Mouse (Mus musculus) kidney, embryonic 15.5 days (tissue): Measurements from ENCODE around the gene Ceacam2. TPM values are rescaled to one million over a fixed set of nuclear protein-coding genes. Genes with fewer than 3 reads are reported as not detected.
"Not testable (repeated sequence)": the region's sequence is repeated elsewhere in the genome, so short reads cannot be mapped to it uniquely, and the experiment has no call there.

Experiments
- ATAC-seq: fragments of 200-750 bp; cut with Nextera tagmentation; replicated peaks from 2 replicates; pipeline ENCODE4 v1.8.0; 2017; ENCODE audit warnings: moderate TSS enrichment; ENCODE audit not compliant: low FRiP score
- H3K27ac ChIP-seq: fragments of 300-500 bp; sonication (generic); 2 replicates; pipeline ENCODE4 v1.5.1; 2015; ENCODE audit warnings: mild to moderate bottlenecking, inconsistent platforms
- H3K27me3 ChIP-seq: fragments of 300-500 bp; sonication (generic); 2 replicates; pipeline ENCODE4 v1.6.1; 2015; ENCODE audit warnings: inconsistent platforms
- H3K36me3 ChIP-seq: fragments of 300-500 bp; sonication (generic); 2 replicates; pipeline ENCODE4 v1.6.1; 2015; ENCODE audit warnings: inconsistent platforms
- H3K4me1 ChIP-seq: fragments of 300-500 bp; sonication (generic); 2 replicates; pipeline ENCODE4 v1.6.1; 2015; ENCODE audit warnings: inconsistent platforms
- H3K4me2 ChIP-seq: fragments of 300-500 bp; sonication (generic); 2 replicates; pipeline ENCODE4 v1.6.1; 2015; ENCODE audit warnings: moderate library complexity, mild to moderate bottlenecking, inconsistent platforms
- H3K4me3 ChIP-seq: fragments of 300-500 bp; sonication (generic); replicated peaks from 2 replicates; pipeline ENCODE4 v1.5.1; 2015; ENCODE audit warnings: mild to moderate bottlenecking, inconsistent platforms
- H3K9ac ChIP-seq: fragments of 300-500 bp; sonication (generic); 2 replicates; pipeline ENCODE4 v1.6.1; 2015; ENCODE audit warnings: mild to moderate bottlenecking, inconsistent platforms
- H3K9me3 ChIP-seq: fragments of 300-500 bp; sonication (generic); replicated peaks from 2 replicates; pipeline ENCODE4 v1.6.1; 2016; ENCODE audit warnings: inconsistent platforms
- WGBS: fragments of 180-500 bp; shearing (Covaris S2); methylation state at CpG from one replicate; pipeline ENCODE4 v1.1.7; 2015; ENCODE audit warnings: mixed read lengths; 5-methylcytosine and 5-hydroxymethylcytosine counted together
- polyA plus RNA-seq: library from polyadenylated mRNA; unstranded; fragments of >200 nt; fragmentation: Nextera tagmentation; extraction: Ambion mirVana; gene quantifications from 2 replicates; pipeline ENCODE4 v1.2.1, GENCODE M21; 2015

Gene Ceacam2
- polyA plus RNA-seq, 1 experiment from 2014 or later, result 0.09 TPM

DNA sequence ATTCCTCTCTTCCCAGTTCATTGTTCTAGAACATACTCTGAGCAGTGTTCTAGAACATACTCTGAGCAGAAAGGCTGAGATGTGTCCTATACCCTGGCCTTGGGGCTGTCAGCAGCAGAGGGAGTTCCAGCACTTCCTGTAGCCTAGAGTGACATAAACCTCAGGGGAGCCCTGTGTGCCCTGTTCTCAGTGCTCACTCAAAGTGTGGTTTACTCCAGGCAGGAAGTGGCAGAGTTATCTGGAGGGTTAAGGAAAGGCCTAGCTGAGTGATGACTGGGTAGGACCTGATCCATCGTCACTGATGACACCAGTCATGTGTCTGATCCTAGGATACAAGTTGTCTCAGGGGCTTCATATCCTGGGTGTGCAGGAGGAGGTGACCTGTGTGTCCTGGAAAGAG lies 297 bp upstream of the Ceacam2 start:
- H3K4me3 ChIP-seq, H3K9ac ChIP-seq, H3K36me3 ChIP-seq, H3K4me2 ChIP-seq, H3K9me3 ChIP-seq, ATAC-seq, H3K27ac ChIP-seq, H3K4me1 ChIP-seq, H3K27me3 ChIP-seq: not testable (repeated sequence)
- WGBS, result 100% methylated on average over 1 of the region's 1 CpGs

DNA sequence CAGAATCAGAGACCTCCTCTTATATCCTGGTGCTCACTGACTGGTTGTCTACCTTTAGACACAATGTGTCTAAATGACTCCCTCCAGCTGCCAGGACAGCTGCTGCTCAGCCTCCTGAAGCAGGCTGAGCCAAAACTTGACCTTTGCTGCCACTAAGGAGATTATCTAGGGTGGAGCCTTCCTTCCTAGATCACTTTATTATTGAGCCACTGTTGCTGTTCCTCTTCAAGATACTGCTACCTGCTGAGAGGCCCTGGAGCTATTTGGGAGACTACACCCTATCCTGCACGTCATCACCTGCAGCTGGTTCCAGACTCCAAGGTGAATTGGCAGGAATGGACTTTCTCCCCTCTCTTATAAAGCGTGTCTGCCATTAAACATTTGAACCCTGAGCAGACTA lies 8.8 kb downstream of the Ceacam2 start:
- Histone ChIP-seq H3K27ac (no peak overlapping the region), H3K4me2 (no peak overlapping the region), H3K4me3 (no peak overlapping the region), H3K27me3 (no peaks in the 10 kb centered on the region), H3K4me1 (no peaks in the 10 kb centered on the region), H3K9me3 (no peaks in the 10 kb centered on the region), H3K36me3 (no peaks in the 10 kb centered on the region), H3K9ac (no peak overlapping the region)
- ATAC-seq, result no peak
- 79% methylated on average over 2 of the region's 2 CpGs for WGBS

DNA sequence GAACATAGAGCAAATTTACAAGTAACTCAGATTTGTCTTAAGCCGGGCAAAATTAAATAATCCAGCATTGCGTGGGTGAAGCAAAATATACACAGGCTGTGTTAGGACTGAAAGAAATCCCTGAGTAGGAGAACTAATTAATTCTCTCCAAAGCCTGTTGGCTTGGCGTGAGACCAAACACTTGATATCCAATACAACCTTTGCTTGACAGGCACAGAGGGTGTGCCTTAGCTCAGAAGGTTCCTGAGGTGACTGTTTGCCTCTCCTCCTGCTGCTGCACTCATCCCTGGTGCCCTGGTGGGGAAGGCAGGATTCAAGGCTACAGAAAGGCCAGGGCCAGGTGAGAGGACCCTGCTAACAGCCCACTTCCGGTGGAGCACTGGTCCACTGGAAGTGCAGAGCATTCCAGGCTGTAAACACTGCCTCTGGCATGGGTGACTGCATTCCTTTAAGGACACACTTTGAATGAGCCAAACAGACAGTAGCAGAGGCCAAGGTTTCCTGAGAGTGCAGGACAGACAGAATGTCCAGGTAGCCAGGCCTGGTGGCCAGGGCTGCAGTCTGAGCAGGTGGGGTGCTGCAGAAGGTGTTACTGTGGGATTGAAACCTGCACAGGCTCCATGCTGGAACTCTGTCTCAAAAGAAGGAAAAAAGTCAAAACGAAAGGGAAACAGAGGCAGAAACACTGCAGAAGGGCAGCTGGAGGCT lies 23.4 kb downstream of the Ceacam2 start:
- H3K9me3 ChIP-seq, H3K4me3 ChIP-seq, H3K27ac ChIP-seq, H3K4me1 ChIP-seq, H3K4me2 ChIP-seq, H3K9ac ChIP-seq, H3K36me3 ChIP-seq, H3K27me3 ChIP-seq, ATAC-seq: not testable (repeated sequence)
- 70% methylated on average over 3 of the region's 5 CpGs for WGBS

DNA sequence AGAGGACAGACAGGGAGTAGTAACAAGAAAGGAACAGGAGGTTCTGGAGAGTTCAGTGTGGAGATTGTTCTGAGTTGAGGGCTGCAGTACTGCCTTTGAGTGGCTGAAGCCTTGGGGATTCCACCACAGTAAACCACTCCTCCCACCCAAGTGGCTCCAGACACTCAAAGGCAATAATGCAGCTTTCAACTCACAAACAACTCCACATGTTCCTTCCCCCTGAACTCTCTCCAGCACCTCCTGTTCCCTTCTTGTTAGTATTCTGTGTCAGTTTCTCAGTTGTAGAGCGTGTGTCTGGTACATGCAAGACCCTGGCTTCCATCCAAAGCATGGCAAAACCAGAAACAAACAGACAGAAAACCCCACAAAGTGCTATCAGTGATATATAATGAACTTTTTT lies 24.0 kb downstream of the Ceacam2 start:
- not testable (repeated sequence) for H3K4me1 ChIP-seq, H3K9me3 ChIP-seq, ATAC-seq, H3K4me2 ChIP-seq, H3K4me3 ChIP-seq, H3K9ac ChIP-seq, H3K36me3 ChIP-seq, H3K27ac ChIP-seq, H3K27me3 ChIP-seq
- WGBS, result 62% methylated on average over 1 of the region's 1 CpGs

DNA sequence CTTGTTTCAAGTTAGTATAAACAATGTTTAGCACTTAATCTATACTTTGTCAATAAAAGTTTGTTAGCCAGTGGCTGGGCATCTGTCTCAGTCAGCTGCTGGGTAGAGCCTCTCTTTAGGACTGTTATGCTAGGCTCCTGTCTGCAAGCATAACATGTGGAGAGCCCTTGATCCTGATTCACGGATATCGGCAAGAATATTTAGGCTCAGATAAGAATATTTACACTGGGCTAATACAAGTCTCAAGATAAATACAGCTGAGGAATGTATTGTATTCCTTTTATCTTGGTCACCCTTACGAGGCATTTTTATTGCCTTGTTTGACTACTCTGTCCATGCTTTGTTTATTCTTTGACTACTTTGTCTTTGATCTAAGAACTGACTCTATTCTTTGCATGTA lies 29.7 kb downstream of the Ceacam2 start:
- WGBS, result 17% methylated on average over 3 of the region's 3 CpGs
- Histone ChIP-seq H3K36me3 (no peaks in the 10 kb centered on the region), H3K9me3 (no peaks in the 10 kb centered on the region), H3K27me3 (no peaks in the 10 kb centered on the region), H3K4me1 (no peaks in the 10 kb centered on the region), H3K9ac (no peak overlapping the region), H3K4me3 (no peak overlapping the region), H3K4me2 (no peak overlapping the region), H3K27ac (no peak overlapping the region)
- no peak for ATAC-seq

DNA sequence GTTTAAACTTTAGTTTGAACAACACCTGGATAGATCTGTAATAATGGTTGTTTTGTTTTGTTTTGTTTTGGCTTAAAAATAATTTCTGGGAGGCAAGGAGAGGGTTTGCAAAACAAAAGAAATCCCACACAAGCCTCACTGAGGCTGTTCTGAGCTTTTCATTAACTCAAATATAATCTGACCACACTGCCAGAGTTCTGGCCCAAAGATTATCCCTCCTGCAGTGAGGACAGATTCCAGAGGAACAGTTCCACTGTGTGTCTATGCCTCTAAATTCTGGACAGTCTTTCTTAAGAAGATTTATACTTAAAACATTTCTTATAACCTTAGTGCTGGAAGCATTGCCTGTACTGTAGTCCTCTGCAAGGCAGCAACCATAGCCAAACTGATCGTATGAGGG lies 45.0 kb downstream of the Ceacam2 start:
- H3K4me2 ChIP-seq, result no peak overlapping the region
- H3K27ac ChIP-seq, result no peak overlapping the region
- ATAC-seq, result no peak
- no peaks in the 10 kb centered on the region for H3K27me3 ChIP-seq
- H3K36me3 ChIP-seq, result no peaks in the 10 kb centered on the region
- no peak overlapping the region for H3K9ac ChIP-seq
- no peaks in the 10 kb centered on the region for H3K9me3 ChIP-seq
- H3K4me1 ChIP-seq, result no peaks in the 10 kb centered on the region
- no peak overlapping the region for H3K4me3 ChIP-seq
- WGBS, result 86% methylated on average over 1 of the region's 1 CpGs

DNA sequence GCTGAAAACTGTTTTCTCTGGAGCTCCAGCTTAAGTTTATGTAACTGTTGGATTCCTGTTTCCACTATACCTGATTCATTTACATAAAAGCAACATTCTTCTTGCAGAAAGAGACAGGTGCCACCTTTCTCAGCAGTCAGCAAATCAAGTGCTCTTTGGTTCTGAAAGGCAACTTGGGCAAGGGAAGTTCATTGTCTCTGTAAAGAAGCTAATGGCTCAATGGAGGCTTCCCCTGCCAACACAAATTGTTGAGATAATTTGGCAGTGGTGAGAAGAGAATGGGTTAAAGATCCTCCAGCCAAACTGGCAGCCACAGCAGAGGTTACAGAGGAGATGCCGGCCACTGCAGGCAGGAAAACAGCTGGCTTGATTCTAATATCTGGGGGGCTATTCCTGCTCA lies 49.0 kb downstream of the Ceacam2 start:
- H3K4me3 ChIP-seq, H3K4me1 ChIP-seq, H3K4me2 ChIP-seq, H3K9ac ChIP-seq, H3K27me3 ChIP-seq, H3K36me3 ChIP-seq, H3K9me3 ChIP-seq, ATAC-seq, H3K27ac ChIP-seq: not testable (repeated sequence)
- WGBS, result no CpG with 5 or more reads among the region's 1 CpGs

DNA sequence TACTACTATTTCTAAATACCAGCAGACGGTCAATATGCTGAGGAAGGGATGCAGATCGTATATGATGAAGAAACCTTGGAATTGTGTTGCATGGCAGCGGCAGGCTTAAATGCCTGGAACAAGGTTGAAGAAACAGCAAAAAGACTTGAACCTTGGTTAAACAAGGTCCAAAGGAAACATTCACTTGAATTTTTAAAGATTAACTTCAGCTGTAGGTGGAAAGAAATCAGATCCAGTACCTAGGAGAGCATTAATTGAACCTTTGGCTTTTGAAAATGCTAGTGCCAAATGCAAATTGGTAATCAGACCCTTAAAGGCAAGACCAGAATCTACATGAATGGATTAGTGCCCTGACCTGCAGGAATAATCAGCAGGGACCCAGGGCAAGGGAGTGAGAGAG lies 50.3 kb downstream of the Ceacam2 start:
- H3K9ac ChIP-seq, H3K27ac ChIP-seq, H3K4me1 ChIP-seq, H3K9me3 ChIP-seq, H3K4me3 ChIP-seq, H3K27me3 ChIP-seq, H3K4me2 ChIP-seq, H3K36me3 ChIP-seq, ATAC-seq: not testable (repeated sequence)
- WGBS, result 83% methylated on average over 3 of the region's 3 CpGs

DNA sequence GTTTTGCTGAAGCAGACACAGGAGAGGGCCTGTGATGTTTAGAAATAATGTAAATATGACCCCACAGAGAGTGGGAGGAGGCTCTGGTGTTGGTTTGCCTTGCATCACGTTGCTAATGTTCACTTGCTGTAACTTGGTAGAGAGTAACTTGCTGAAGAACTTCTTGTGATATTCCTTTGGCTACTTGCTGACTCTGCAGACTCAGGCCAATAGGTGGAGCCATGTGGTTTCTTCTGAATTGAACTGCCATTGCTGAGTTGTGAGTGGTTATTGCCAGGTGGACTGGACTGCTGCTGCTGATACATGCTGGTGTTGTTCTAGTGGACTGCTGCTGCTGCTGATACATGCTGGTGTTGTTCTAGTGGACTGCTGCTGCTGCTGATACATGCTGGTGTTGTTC lies 53.5 kb downstream of the Ceacam2 start:
- 18% methylated on average over 1 of the region's 1 CpGs for WGBS
- no peaks in the 10 kb centered on the region for H3K36me3 ChIP-seq
- 0 out of 2 replicates have a peak, but pooled peaks cover 3% of the 10 kb centered on the region for H3K4me1 ChIP-seq
- H3K9me3 ChIP-seq, result no peaks in the 10 kb centered on the region
- no peak overlapping the region for H3K4me2 ChIP-seq
- H3K27me3 ChIP-seq, result no peaks in the 10 kb centered on the region
- no peak overlapping the region for H3K27ac ChIP-seq
- no peak overlapping the region for H3K4me3 ChIP-seq
- H3K9ac ChIP-seq, result no peak overlapping the region
- ATAC-seq, result no peak

DNA sequence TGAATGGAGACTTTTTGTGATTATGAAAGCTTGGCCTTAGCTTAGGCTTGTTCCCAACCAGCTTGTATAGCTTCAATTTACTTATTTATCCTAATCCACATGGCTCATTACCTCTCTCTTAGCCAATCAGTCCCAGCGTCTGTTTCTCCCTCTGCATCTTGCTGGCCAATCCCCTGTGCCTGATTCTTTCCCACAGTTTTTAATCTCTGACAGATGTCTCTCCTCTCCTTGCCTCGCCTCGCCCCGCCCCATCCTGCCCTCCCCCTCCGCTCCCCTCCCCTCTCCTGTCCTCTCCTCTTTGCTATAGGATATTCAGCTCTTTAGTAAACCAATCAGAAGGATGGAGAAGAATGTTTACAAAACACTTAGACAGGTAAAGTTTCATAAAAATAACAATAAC lies 54.6 kb downstream of the Ceacam2 start:
- no peaks in the 10 kb centered on the region for H3K27me3 ChIP-seq
- H3K4me2 ChIP-seq, result no peak overlapping the region
- H3K4me3 ChIP-seq, result no peak overlapping the region
- 0 out of 2 replicates have a peak, but pooled peaks cover 3% of the 10 kb centered on the region for H3K4me1 ChIP-seq
- no peak for ATAC-seq
- H3K27ac ChIP-seq, result no peak overlapping the region
- no peaks in the 10 kb centered on the region for H3K36me3 ChIP-seq
- no peak overlapping the region for H3K9ac ChIP-seq
- H3K9me3 ChIP-seq, result no peaks in the 10 kb centered on the region
- 77% methylated on average over 5 of the region's 5 CpGs for whole genome bisulfite sequencing

DNA sequence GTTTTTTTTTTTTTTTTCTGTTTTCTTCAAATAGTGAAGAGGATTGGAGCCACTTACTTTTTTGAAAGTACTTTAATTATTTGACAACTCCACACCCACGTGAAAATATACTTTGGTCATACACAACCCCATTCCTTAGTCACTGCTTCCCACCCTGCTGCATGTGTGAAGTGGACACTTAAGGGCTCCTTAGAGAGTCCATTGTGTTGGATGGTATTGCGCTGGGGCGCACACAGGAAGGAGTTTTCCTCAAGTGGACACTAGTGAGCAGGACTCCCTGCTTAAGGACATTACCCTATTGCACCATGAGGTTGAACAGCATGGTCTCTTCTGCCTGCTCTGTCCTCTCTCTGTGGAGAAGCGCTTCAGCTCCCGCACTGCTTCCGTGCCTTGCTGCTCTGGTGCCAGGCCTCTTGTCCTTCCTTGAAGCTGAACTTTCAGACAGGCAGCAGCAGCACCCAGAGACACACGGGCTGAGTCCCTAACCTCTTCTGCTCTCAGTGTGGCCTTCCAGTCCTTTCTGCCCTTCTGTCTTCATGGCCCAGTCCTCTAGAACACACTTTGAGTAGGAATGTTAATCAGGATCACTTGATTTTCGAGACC lies 56.4 kb downstream of the Ceacam2 start:
- no peak for ATAC-seq
- no peak overlapping the region for H3K4me3 ChIP-seq

DNA sequence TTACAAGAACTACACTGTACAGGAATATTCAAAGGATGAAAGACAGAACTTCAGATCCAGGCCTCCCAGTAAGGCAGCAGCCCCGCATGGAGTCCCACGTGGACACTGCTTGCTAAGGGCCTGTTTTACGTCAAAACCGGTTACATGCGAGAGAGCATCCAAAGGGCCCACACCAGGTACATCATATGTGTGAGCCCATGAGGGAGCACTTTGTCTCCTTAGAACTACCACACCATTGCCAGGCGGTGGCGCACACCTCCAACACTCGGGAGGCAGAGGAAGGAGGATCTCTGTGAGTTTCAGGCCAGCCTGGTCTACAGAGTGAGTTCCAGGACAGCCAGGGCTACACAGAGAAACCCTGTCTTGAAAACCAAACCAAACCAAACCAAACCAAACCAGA lies 58.9 kb downstream of the Ceacam2 start:
- not testable (repeated sequence) for H3K27ac ChIP-seq, ATAC-seq
- 75% methylated on average over 8 of the region's 8 CpGs for WGBS

More for the DNA sequence above, 56.4 kb downstream of the Ceacam2 start:
- no peak overlapping the region for H3K27ac ChIP-seq
- 0 out of 2 replicates have a peak, but pooled peaks cover 3% of the 10 kb centered on the region for H3K4me1 ChIP-seq
- H3K9ac ChIP-seq, result no peak overlapping the region
- no peaks in the 10 kb centered on the region for H3K9me3 ChIP-seq
- no peaks in the 10 kb centered on the region for H3K27me3 ChIP-seq
- no peak overlapping the region for H3K4me2 ChIP-seq
- no peaks in the 10 kb centered on the region for H3K36me3 ChIP-seq
- WGBS, result 78% methylated on average over 8 of the region's 8 CpGs

DNA sequence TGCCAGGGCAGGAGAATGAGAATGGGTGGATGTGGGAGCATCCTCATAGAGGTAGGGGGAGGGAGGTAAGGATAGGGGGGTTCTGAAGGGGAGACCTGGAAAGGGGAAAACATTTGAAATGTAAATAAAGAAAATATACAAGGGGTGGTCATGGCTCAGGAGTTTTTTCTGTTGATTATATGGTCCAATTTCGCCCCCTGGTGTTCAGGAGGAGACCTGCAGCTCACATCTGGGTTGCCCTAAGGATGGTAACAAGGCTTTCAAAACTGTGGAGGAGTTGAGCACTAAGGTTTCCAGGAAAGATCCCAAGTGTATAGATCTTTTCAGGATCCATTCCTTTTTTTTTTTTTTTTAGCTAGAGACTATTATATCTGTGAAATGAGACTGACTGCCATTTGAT lies 60.2 kb downstream of the Ceacam2 start:
- no peak overlapping the region for H3K4me2 ChIP-seq
- H3K27me3 ChIP-seq, result no peaks in the 10 kb centered on the region
- no peak overlapping the region for H3K9ac ChIP-seq
- 0% methylated on average over 1 of the region's 1 CpGs for WGBS
- H3K4me1 ChIP-seq, result peaks cover 11% of the 10 kb centered on the region
- no peak for ATAC-seq
- no peak overlapping the region for H3K27ac ChIP-seq
- no peaks in the 10 kb centered on the region for H3K9me3 ChIP-seq
- H3K4me3 ChIP-seq, result no peak overlapping the region
- H3K36me3 ChIP-seq, result no peaks in the 10 kb centered on the region

More for the DNA sequence above, 58.9 kb downstream of the Ceacam2 start:
- not testable (repeated sequence) for H3K4me2 ChIP-seq, H3K9me3 ChIP-seq, H3K36me3 ChIP-seq, H3K27me3 ChIP-seq, H3K9ac ChIP-seq, H3K4me3 ChIP-seq
- peaks cover 11% of the 10 kb centered on the region for H3K4me1 ChIP-seq
